Mouse (Mus musculus): ENCODE measurements at regions not wholly inside any gene's neighbourhood (a gene's known extent, or its start where the extent isn't known, plus 50 kb on each side); places are given as distances from the start of the nearest gene placed in this dataset.

GRCm38 (mm10) chrX:107477066-107477465 is 73.9 kb upstream of the Itm2a start:
- peak; percentile 74 for DNase-seq (ENCODE audit: low read depth, low spot score)

DNA sequence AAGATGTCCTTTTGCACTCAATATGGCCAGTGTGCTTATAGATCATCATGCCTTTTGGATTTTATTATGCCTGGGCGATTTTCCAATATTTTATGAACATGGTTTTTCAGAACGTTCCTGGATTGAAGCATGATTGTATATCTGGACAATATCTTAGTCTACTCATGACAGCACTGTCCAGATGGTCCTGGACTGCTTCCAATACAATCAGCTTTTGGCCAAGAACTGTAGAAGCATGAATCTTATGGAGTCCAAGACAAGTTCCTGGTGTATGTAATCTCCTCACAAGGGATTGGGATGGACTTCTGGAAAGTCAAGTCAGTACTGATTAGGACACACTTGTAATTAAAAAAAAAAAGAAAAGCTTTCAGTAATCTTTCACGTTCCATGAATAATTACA is 66.1 kb upstream of the Itm2a start:
- DNase-seq (ENCODE audit: low read depth, low spot score), result no peak

Measured in CD4-positive, CD25-positive, alpha-beta regulatory T cell, adult 2 months (primary cell).